Mouse (Mus musculus) liver, embryonic 16.5 days (tissue): ENCODE measurements around the gene Mfap3l. TPM values are rescaled to one million over a fixed set of nuclear protein-coding genes. Genes with fewer than 3 reads are reported as not detected.
"Not testable (repeated sequence)": the region's sequence is repeated elsewhere in the genome, so short reads cannot be mapped to it uniquely, and the experiment has no call there.

Experiments
- ATAC-seq: fragments of 200-750 bp; cut with Nextera tagmentation; 2 replicates; pipeline ENCODE4 v1.8.0; 2017; ENCODE audit warnings: low read depth, mild to moderate bottlenecking, moderate number of reproducible peaks, moderate library complexity
- H3K27ac ChIP-seq: fragments of 300-500 bp; sonication (generic); 2 replicates; pipeline ENCODE4 v1.5.1; 2014; ENCODE audit warnings: mild to moderate bottlenecking, low read length
- H3K27me3 ChIP-seq: fragments of 300-500 bp; sonication (generic); 2 replicates; pipeline ENCODE4 v1.6.1; 2014; ENCODE audit warnings: low read depth, low read length, mixed read lengths; ENCODE audit not compliant: control insufficient read depth, insufficient read depth
- H3K36me3 ChIP-seq: fragments of 300-500 bp; sonication (generic); 2 replicates; pipeline ENCODE4 v1.6.1; 2014; ENCODE audit warnings: mild to moderate bottlenecking; ENCODE audit not compliant: control insufficient read depth, insufficient read depth
- H3K4me1 ChIP-seq: fragments of 300-500 bp; sonication (generic); 2 replicates; pipeline ENCODE4 v1.6.1; 2014; ENCODE audit warnings: low read depth, low read length, mixed read lengths; ENCODE audit not compliant: control insufficient read depth
- H3K4me2 ChIP-seq: fragments of 300-500 bp; sonication (generic); 2 replicates; pipeline ENCODE4 v1.6.1; 2014; ENCODE audit warnings: low read depth, low read length, mixed read lengths
- H3K4me3 ChIP-seq: fragments of 300-500 bp; sonication (generic); 2 replicates; pipeline ENCODE4 v1.5.1; 2014; ENCODE audit warnings: low read depth, mild to moderate bottlenecking, low read length
- H3K9ac ChIP-seq: fragments of 300-500 bp; sonication (generic); 2 replicates; pipeline ENCODE4 v1.6.1; 2014; ENCODE audit warnings: low read depth, low read length
- H3K9me3 ChIP-seq: fragments of 300-500 bp; sonication (generic); replicated peaks from 2 replicates; pipeline ENCODE4 v1.6.1; 2016; ENCODE audit warnings: low read length; ENCODE audit not compliant: control insufficient read depth
- WGBS: fragments of 180-500 bp; shearing (Covaris S2); extraction: QIAGEN DNeasy Blood & Tissue Kit; methylation state at CpG from one replicate; pipeline ENCODE4 v1.1.7; 2014; ENCODE audit not compliant: insufficient replicate concordance; 5-methylcytosine and 5-hydroxymethylcytosine counted together
- polyA plus RNA-seq: library from polyadenylated mRNA; unstranded; fragments of >200 nt; fragmentation: Nextera tagmentation; extraction: Ambion mirVana; gene quantifications from 2 replicates; pipeline ENCODE4 v1.2.1, GENCODE M21; 2015

Gene Mfap3l
- polyA plus RNA-seq = 0.30 and 0.38 TPM in 2 replicates

- H3K36me3 ChIP-seq = no peaks in the 10 kb centered on the region
- H3K27me3 ChIP-seq = peaks cover 42% of the 10 kb centered on the region
- ATAC-seq = peak; percentile 98
- peak within 1 kb of the TSS; percentile 59 for H3K4me3 ChIP-seq
- no peak within 1 kb of the TSS for H3K27ac ChIP-seq
- no peak within 1 kb of the TSS; the same call in 1 of the 2 replicates for H3K9ac ChIP-seq
- H3K4me2 ChIP-seq = peak within 1 kb of the TSS; percentile 82
- H3K4me1 ChIP-seq = peaks cover 4% of the 10 kb centered on the region; the same call in 1 of the 2 replicates
- under 1% methylated on average over 60 of the region's 60 CpGs for WGBS
- H3K9me3 ChIP-seq = no peaks in the 10 kb centered on the region
These were observed at the start of gene Mfap3l for GRCm38 (mm10) chr8:60632250-60632932. Gene Mfap3l (plus strand): TSS chr8:60632827.

- H3K36me3 ChIP-seq = no peaks in the 10 kb centered on the region
- WGBS = 60% methylated on average over 2 of the region's 2 CpGs
- no peaks in the 10 kb centered on the region for H3K9me3 ChIP-seq
- no peak overlapping the region for H3K4me3 ChIP-seq
- H3K4me2 ChIP-seq = no peak overlapping the region
- no peak overlapping the region for H3K27ac ChIP-seq
- H3K27me3 ChIP-seq = no peaks in the 10 kb centered on the region
- no peak for ATAC-seq
- H3K4me1 ChIP-seq = no peaks in the 10 kb centered on the region
- no peak overlapping the region for H3K9ac ChIP-seq
These were observed 49.3 kb upstream of the Mfap3l start for GRCm38 (mm10) chr8:60583369-60583768.

- H3K4me3 ChIP-seq, H3K27me3 ChIP-seq, H3K36me3 ChIP-seq, H3K4me2 ChIP-seq, ATAC-seq, H3K27ac ChIP-seq, H3K9ac ChIP-seq, H3K4me1 ChIP-seq, H3K9me3 ChIP-seq: not testable (repeated sequence)
- WGBS = 67% methylated on average over 29 of the region's 29 CpGs
These were observed 41.1 kb upstream of the Mfap3l start for GRCm38 (mm10) chr8:60591352-60592105.

GRCm38 (mm10) chr8:60594761-60595160 lies 37.9 kb upstream of the Mfap3l start:
- no peaks in the 10 kb centered on the region for H3K9me3 ChIP-seq
- H3K4me1 ChIP-seq = no peaks in the 10 kb centered on the region
- H3K9ac ChIP-seq = no peak overlapping the region
- no peaks in the 10 kb centered on the region for H3K27me3 ChIP-seq
- WGBS = 42% methylated on average over 3 of the region's 3 CpGs
- no peak overlapping the region for H3K27ac ChIP-seq
- H3K4me2 ChIP-seq = no peak overlapping the region
- no peaks in the 10 kb centered on the region for H3K36me3 ChIP-seq
- ATAC-seq = no peak
- H3K4me3 ChIP-seq = no peak overlapping the region

- Histone ChIP-seq H3K4me1 (no peaks in the 10 kb centered on the region), H3K36me3 (no peaks in the 10 kb centered on the region), H3K9ac (no peak overlapping the region), H3K4me2 (no peak overlapping the region), H3K4me3 (no peak overlapping the region), H3K9me3 (no peaks in the 10 kb centered on the region), H3K27ac (no peak overlapping the region), H3K27me3 (no peaks in the 10 kb centered on the region)
- no peak for ATAC-seq
These were observed 21.0 kb upstream of the Mfap3l start for GRCm38 (mm10) chr8:60611580-60612111.

GRCm38 (mm10) chr8:60616928-60617327 lies 15.7 kb upstream of the Mfap3l start:
- ATAC-seq = no peak
- H3K4me2 ChIP-seq = no peak overlapping the region
- no peaks in the 10 kb centered on the region for H3K36me3 ChIP-seq
- H3K4me1 ChIP-seq = no peaks in the 10 kb centered on the region
- H3K4me3 ChIP-seq = no peak overlapping the region
- no peaks in the 10 kb centered on the region for H3K9me3 ChIP-seq
- no peak overlapping the region for H3K27ac ChIP-seq
- H3K27me3 ChIP-seq = no peaks in the 10 kb centered on the region
- H3K9ac ChIP-seq = no peak overlapping the region
- WGBS = 17% methylated on average over 2 of the region's 2 CpGs

GRCm38 (mm10) chr8:60621561-60621960 lies 11.1 kb upstream of the Mfap3l start:
- Histone ChIP-seq H3K27ac (no peak overlapping the region), H3K9ac (no peak overlapping the region), H3K4me2 (no peak overlapping the region), H3K4me3 (no peak overlapping the region), H3K4me1 (no peaks in the 10 kb centered on the region), H3K27me3 (no peaks in the 10 kb centered on the region), H3K36me3 (no peaks in the 10 kb centered on the region), H3K9me3 (no peaks in the 10 kb centered on the region)
- WGBS = 50% methylated on average over 4 of the region's 4 CpGs
- no peak for ATAC-seq

GRCm38 (mm10) chr8:60622056-60622455 lies 10.6 kb upstream of the Mfap3l start:
- ATAC-seq = no peak
- H3K4me2 ChIP-seq = no peak overlapping the region
- no peak overlapping the region for H3K4me3 ChIP-seq
- no peaks in the 10 kb centered on the region for H3K27me3 ChIP-seq
- no peaks in the 10 kb centered on the region for H3K9me3 ChIP-seq
- no peaks in the 10 kb centered on the region for H3K36me3 ChIP-seq
- no peak overlapping the region for H3K9ac ChIP-seq
- no peaks in the 10 kb centered on the region for H3K4me1 ChIP-seq
- H3K27ac ChIP-seq = no peak overlapping the region
- WGBS = 68% methylated on average over 12 of the region's 12 CpGs

GRCm38 (mm10) chr8:60623438-60623837 lies 9.2 kb upstream of the Mfap3l start:
- no peak overlapping the region for H3K27ac ChIP-seq
- no peak overlapping the region for H3K4me2 ChIP-seq
- no peak for ATAC-seq
- no peaks in the 10 kb centered on the region for H3K27me3 ChIP-seq
- H3K4me1 ChIP-seq = no peaks in the 10 kb centered on the region
- no peaks in the 10 kb centered on the region for H3K9me3 ChIP-seq
- WGBS = 55% methylated on average over 1 of the region's 1 CpGs
- H3K36me3 ChIP-seq = no peaks in the 10 kb centered on the region
- no peak overlapping the region for H3K4me3 ChIP-seq
- no peak overlapping the region for H3K9ac ChIP-seq
